8 mouse cellular contexts compared by ENCODE assay signal in genomic region chrX:20662716-20663443, GRCm38 (mm10). TPM values are rescaled to one million over a fixed set of nuclear protein-coding genes. Genes with fewer than 3 reads are reported as not detected.
DNase-seq lines count a peak whose midpoint lies in the region; ATAC-seq and TF ChIP-seq lines count a peak whose summit lies in the region.

No protein-coding gene starts in this region.

- H3K9me3 ChIP-seq in embryonic facial prominence, embryonic 15.5 days (replicated peaks), result no peaks in the 10 kb centered on the region
- no peaks in the 10 kb centered on the region for H3K9me3 ChIP-seq in kidney, embryonic 14.5 days (ENCODE audit: control insufficient read depth, low read length)
- no peaks in the 10 kb centered on the region for H3K9me3 ChIP-seq in limb, embryonic 15.5 days

- peak overlapping the region; percentile 56 for H3K4me2 ChIP-seq in embryonic facial prominence, embryonic 15.5 days (replicated peaks)
- peak overlapping the region; percentile 43 for H3K4me2 ChIP-seq in kidney, embryonic 14.5 days (replicated peaks; ENCODE audit: low read depth, low read length)
- peak overlapping the region; percentile 35 for H3K4me2 ChIP-seq in limb, embryonic 15.5 days

- H3K9ac ChIP-seq in embryonic facial prominence, embryonic 15.5 days, result peak overlapping the region; percentile 39
- H3K9ac ChIP-seq in kidney, embryonic 14.5 days (ENCODE audit: low read depth, low read length), result peak overlapping the region; percentile 77
- peak overlapping the region; percentile 54 for H3K9ac ChIP-seq in limb, embryonic 15.5 days

- no peaks in the 10 kb centered on the region for H3K4me1 ChIP-seq in bone marrow, adult 2 months (ENCODE audit: control insufficient read depth, insufficient read depth, low read length)
- peaks cover 3% of the 10 kb centered on the region; the same call in 1 of the 2 replicates for H3K4me1 ChIP-seq in embryonic facial prominence, embryonic 15.5 days
- 0 out of 2 replicates have a peak, but pooled peaks cover 3% of the 10 kb centered on the region for H3K4me1 ChIP-seq in kidney, embryonic 14.5 days (ENCODE audit: control insufficient read depth, insufficient read depth, low read length)
- 0 out of 2 replicates have a peak, but pooled peaks cover 2% of the 10 kb centered on the region for H3K4me1 ChIP-seq in limb, embryonic 15.5 days

- no peaks in the 10 kb centered on the region for H3K36me3 ChIP-seq in embryonic facial prominence, embryonic 15.5 days
- peaks cover 13% of the 10 kb centered on the region for H3K36me3 ChIP-seq in kidney, embryonic 14.5 days (ENCODE audit: control insufficient read depth, insufficient read depth, low read length)
- peaks cover 6% of the 10 kb centered on the region; the same call in 1 of the 2 replicates for H3K36me3 ChIP-seq in limb, embryonic 15.5 days

- no peak for TF ChIP-seq CTCF in bone marrow, adult 2 months (IDR thresholded peaks at IDR 0.05; ENCODE audit: control insufficient read depth, insufficient read depth, low read length)

- peak; percentile 67; the same call in 1 of the 2 replicates for TF ChIP-seq POLR2A in bone marrow, adult 2 months (IDR thresholded peaks at IDR 0.05; ENCODE audit: borderline replicate concordance, control insufficient read depth, low read depth, low read length)

- peak overlapping the region; percentile 99 for H3K4me3 ChIP-seq in bone marrow, adult 2 months (replicated peaks; ENCODE audit: control insufficient read depth, low read depth, low read length)
- peak overlapping the region; percentile 61 for H3K4me3 ChIP-seq in embryonic facial prominence, embryonic 15.5 days (replicated peaks)
- peak overlapping the region; percentile 61 for H3K4me3 ChIP-seq in kidney, embryonic 14.5 days (ENCODE audit: low read length)
- H3K4me3 ChIP-seq in limb, embryonic 15.5 days, result peak overlapping the region; percentile 60

- no peaks in the 10 kb centered on the region for H3K27me3 ChIP-seq in embryonic facial prominence, embryonic 15.5 days
- H3K27me3 ChIP-seq in kidney, embryonic 14.5 days (ENCODE audit: control insufficient read depth, insufficient read depth, low read length), result no peaks in the 10 kb centered on the region
- H3K27me3 ChIP-seq in limb, embryonic 15.5 days, result no peaks in the 10 kb centered on the region

- WGBS in bone marrow, adult 2 months, result 14% methylated on average over 27 of the region's 28 CpGs
- 16% methylated on average over 27 of the region's 28 CpGs for WGBS in embryonic facial prominence, embryonic 15.5 days
- WGBS in kidney, embryonic 14.5 days, result 25% methylated on average over 28 of the region's 28 CpGs
- WGBS in limb, embryonic 15.5 days, result 23% methylated on average over 26 of the region's 28 CpGs

- ATAC-seq in embryonic facial prominence, embryonic 15.5 days (ENCODE audit: insufficient number of reproducible peaks, low FRiP score, low TSS enrichment, low read depth), result peak; percentile 88
- peak; percentile 88 for ATAC-seq in kidney, embryonic 14.5 days (ENCODE audit: low FRiP score, low TSS enrichment)
- ATAC-seq in limb, embryonic 15.5 days (ENCODE audit: insufficient number of reproducible peaks, low FRiP score, low TSS enrichment, low read depth), result peak; percentile 78

- peak overlapping the region; percentile 75 for H3K27ac ChIP-seq in bone marrow, adult 2 months (ENCODE audit: control insufficient read depth, insufficient read depth, low read depth, low read length, poor library complexity)
- H3K27ac ChIP-seq in embryonic facial prominence, embryonic 15.5 days (replicated peaks), result peak overlapping the region; percentile 83
- H3K27ac ChIP-seq in kidney, embryonic 14.5 days (ENCODE audit: low read depth, low read length), result peak overlapping the region; percentile 69; the same call in 1 of the 2 replicates
- peak overlapping the region; percentile 83 for H3K27ac ChIP-seq in limb, embryonic 15.5 days

- peak; percentile 93 for DNase-seq in 416B (ENCODE audit: low read depth)
- peak; percentile 85 to 91 for DNase-seq in heart, adult 9 months (ENCODE audit: low spot score in 2 of 2)
- DNase-seq in monocyte, adult 2 months (ENCODE audit: low read depth in 1 of 2, low spot score in 2 of 2), result peak; percentile 52 to 77
- DNase-seq in spleen, postnatal 36 days (ENCODE audit: low spot score in 2 of 2), result peak; percentile 86 to 89

RNA-seq across cellular contexts. Expression of gene Uba1, which starts 4.8 kb away (rescaled TPM):
- 45.8 and 49.6 TPM in 2 replicates for polyA plus RNA-seq in bone marrow, adult 2 months (2011; ENCODE audit: insufficient read depth, insufficient read length, low replicate concordance, missing spikeins)
- polyA plus RNA-seq in embryonic facial prominence, embryonic 15.5 days (2015; fragmentation: Nextera tagmentation; extraction: Ambion mirVana), result 188 and 195 TPM in 2 replicates
- polyA plus RNA-seq in kidney, embryonic 14.5 days (2014; fragmentation: Nextera tagmentation; extraction: Ambion mirVana), result 118 and 194 TPM in 2 replicates
- 190 and 191 TPM in 2 replicates for polyA plus RNA-seq in limb, embryonic 15.5 days (2015; fragmentation: Nextera tagmentation; extraction: Ambion mirVana)

RNA-seq across cellular contexts. Expression of gene Cdk16, which starts 24.9 kb away (rescaled TPM):
- 61.5 and 71.7 TPM in 2 replicates for polyA plus RNA-seq in bone marrow, adult 2 months (2011; ENCODE audit: insufficient read depth, insufficient read length, low replicate concordance, missing spikeins)
- 126 and 139 TPM in 2 replicates for polyA plus RNA-seq in embryonic facial prominence, embryonic 15.5 days (2015; fragmentation: Nextera tagmentation; extraction: Ambion mirVana)
- polyA plus RNA-seq in kidney, embryonic 14.5 days (2014; fragmentation: Nextera tagmentation; extraction: Ambion mirVana), result 76.7 and 80.6 TPM in 2 replicates
- 115 and 119 TPM in 2 replicates for polyA plus RNA-seq in limb, embryonic 15.5 days (2015; fragmentation: Nextera tagmentation; extraction: Ambion mirVana)

RNA-seq across cellular contexts. Expression of gene Usp11, which starts 40.8 kb away (rescaled TPM):
- polyA plus RNA-seq in bone marrow, adult 2 months (2011; ENCODE audit: insufficient read depth, insufficient read length, low replicate concordance, missing spikeins), result 8.1 and 13.8 TPM in 2 replicates
- polyA plus RNA-seq in embryonic facial prominence, embryonic 15.5 days (2015; fragmentation: Nextera tagmentation; extraction: Ambion mirVana), result 48.6 and 55.7 TPM in 2 replicates
- polyA plus RNA-seq in kidney, embryonic 14.5 days (2014; fragmentation: Nextera tagmentation; extraction: Ambion mirVana), result 22.7 and 39.7 TPM in 2 replicates
- polyA plus RNA-seq in limb, embryonic 15.5 days (2015; fragmentation: Nextera tagmentation; extraction: Ambion mirVana), result 45.3 and 45.6 TPM in 2 replicates

RNA-seq across cellular contexts. Expression of gene Ndufb11, which starts 45.5 kb away (rescaled TPM):
- polyA plus RNA-seq in bone marrow, adult 2 months (2011; ENCODE audit: insufficient read depth, insufficient read length, low replicate concordance, missing spikeins), result 86.5 and 146 TPM in 2 replicates
- 222 and 231 TPM in 2 replicates for polyA plus RNA-seq in embryonic facial prominence, embryonic 15.5 days (2015; fragmentation: Nextera tagmentation; extraction: Ambion mirVana)
- polyA plus RNA-seq in kidney, embryonic 14.5 days (2014; fragmentation: Nextera tagmentation; extraction: Ambion mirVana), result 243 and 313 TPM in 2 replicates
- 209 and 225 TPM in 2 replicates for polyA plus RNA-seq in limb, embryonic 15.5 days (2015; fragmentation: Nextera tagmentation; extraction: Ambion mirVana)

RNA-seq across cellular contexts. Expression of gene Rbm10, which starts 45.6 kb away (rescaled TPM):
- polyA plus RNA-seq in bone marrow, adult 2 months (2011; ENCODE audit: insufficient read depth, insufficient read length, low replicate concordance, missing spikeins), result 29.7 and 45.2 TPM in 2 replicates
- 58.8 and 60.4 TPM in 2 replicates for polyA plus RNA-seq in embryonic facial prominence, embryonic 15.5 days (2015; fragmentation: Nextera tagmentation; extraction: Ambion mirVana)
- polyA plus RNA-seq in kidney, embryonic 14.5 days (2014; fragmentation: Nextera tagmentation; extraction: Ambion mirVana), result 54.1 and 68.3 TPM in 2 replicates
- 55.6 and 58.7 TPM in 2 replicates for polyA plus RNA-seq in limb, embryonic 15.5 days (2015; fragmentation: Nextera tagmentation; extraction: Ambion mirVana)

Comparison
In these comparisons a context has a peak if more than half of its experiments do, and no peak if none do; other contexts are left out.
1. Peak in every context shown above with its lines: DNase-seq, ATAC-seq, H3K4me3 ChIP-seq and H3K27ac ChIP-seq.